Mouse (Mus musculus) thymus, postnatal 0 days (tissue): ENCODE measurements around the gene Pgpep1l. TPM values are rescaled to one million over a fixed set of nuclear protein-coding genes. Genes with fewer than 3 reads are reported as not detected.

Experiments
- DNase-seq: peaks from one replicate; pipeline ENCODE4 v3.0.0-alpha.2; 2015; ENCODE audit warnings: low spot score
- polyA plus RNA-seq: library from polyadenylated mRNA; unstranded; fragments of >200 nt; fragmentation: Nextera tagmentation; extraction: Ambion mirVana; gene quantifications from 2 replicates; pipeline ENCODE4 v1.2.1, GENCODE M21; 2015

The Pgpep1l gene
- polyA plus RNA-seq, 1 experiment from 2014 or later = 0.68 TPM

DNA sequence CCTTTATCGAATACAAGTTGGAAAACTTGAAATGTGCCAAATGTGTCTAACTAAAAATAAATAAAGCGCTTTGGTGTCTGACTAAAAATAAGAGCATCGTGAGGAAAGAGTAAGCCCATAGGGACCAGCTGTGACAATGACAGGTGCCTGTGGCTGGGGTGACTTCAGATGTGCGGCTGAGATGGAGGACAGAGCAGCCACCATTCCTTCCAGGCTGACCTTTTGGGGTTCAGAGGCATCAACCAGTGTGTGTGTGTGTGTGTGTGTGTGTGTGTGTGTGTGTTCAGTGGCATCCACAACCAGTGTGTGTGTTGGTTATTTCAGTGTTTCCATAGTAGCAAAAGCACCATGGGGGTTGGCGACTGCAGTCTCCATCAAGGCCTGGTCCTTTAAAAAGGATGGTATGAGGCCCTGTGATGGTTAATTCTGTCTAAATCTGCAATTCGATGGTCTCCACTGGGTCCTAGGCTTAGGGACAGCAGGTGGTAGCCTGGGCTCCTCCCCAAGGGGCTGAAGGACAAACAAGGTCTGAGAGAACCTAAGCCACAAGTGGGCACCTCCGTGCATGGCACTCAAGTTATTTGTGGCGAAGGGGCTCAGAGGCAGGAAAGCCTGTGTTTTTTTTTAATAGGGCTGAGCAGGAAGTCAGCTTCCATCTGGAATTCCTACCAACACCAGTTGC lies 546 bp downstream of the Pgpep1l start:
- DNase-seq = peak; percentile 63

DNA sequence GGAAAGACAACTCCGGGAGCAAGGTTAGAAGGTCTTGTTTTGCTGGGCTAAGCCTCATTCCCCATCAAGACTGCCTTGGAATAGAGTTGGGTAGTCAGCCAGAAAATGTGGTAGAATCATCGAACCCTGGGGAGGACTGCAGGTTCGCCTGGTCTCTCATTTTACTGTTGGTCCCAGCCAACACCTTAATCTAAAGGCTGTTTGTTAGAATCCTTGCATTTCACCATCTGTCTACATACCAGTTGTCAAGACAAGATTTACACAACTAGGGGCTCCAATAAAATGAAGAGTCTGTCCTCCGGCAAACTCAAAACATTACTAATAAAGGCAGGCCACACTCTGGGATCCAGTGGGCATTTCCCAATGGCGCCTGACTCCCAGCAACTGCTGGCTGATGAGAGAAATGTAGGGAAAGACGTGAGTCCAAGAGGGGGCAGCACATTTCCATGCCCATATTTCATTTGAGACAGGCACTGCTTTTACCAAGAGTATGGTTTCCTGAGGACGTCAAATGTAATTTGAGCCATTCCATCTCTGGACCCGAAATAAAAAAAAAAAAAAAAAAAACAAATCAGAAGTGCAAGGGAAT lies 1.3 kb downstream of the Pgpep1l start:
- no peak for DNase-seq

DNA sequence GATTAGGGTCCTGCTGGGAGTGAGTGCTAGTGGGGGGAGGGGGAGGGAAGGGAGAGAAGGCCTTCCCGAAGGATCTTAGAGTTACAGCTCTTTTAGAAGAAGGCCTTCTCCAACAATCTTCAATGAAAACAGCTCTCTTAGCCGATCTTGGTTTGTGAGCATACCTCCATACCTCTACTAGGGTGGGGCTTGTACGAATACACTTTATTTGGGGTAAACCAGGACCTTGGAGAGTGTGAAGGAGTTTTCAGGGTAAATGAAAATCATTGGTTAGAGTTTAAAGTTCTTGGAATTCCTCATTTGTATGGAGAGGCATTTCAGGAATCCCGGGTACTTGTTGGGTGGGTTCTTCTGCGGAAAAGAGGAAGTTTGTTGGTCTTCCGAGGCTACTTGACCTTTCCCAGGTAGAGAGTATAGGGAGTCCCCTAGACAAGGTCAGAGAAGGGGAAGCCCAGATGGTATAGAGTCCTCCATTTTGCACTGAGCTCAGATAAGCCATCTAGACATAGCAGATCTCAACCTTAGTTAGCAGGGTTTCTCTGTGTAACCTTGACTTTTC lies 4.4 kb downstream of the Pgpep1l start:
- DNase-seq = no peak

DNA sequence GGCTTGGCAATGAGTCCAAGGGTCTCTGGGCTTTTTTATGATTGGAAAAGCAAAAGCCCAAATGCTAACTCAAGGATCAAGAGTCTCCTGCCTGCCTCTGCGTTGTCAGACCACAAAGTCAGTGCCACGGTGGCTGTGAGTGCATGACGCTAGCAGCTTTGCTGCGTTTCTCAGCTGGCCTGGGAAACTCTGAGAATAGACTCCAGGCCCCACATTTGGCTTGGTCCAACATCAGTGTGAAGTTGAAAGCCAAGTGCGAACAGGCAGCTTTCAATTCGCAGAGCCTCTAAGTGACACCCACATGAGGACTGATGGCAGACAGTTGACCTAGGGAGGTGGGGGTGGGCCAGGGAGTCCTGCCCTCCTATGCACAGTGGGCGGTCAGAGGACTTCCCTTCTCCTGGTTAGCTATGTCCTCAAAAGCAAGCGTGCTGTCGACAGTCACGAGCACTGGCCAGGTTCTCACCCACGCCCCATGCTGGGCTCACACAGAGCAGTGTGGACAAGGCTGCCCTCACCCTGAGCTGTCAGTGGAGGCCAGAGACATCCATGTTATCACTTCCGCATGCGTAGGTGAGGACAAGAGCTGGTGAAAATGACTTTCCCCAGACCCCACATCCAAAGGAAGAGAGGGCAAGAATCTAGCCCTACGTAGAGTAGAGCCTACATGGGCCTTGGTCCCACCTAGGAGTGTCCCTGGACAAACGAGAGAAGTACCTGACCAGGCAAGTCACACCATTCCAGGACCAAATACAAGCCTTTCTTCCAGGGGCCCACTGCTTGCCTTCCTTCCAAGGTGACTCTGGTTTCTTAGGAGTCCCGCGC lies 5.5 kb downstream of the Pgpep1l start:
- DNase-seq = peak; percentile 33

DNA sequence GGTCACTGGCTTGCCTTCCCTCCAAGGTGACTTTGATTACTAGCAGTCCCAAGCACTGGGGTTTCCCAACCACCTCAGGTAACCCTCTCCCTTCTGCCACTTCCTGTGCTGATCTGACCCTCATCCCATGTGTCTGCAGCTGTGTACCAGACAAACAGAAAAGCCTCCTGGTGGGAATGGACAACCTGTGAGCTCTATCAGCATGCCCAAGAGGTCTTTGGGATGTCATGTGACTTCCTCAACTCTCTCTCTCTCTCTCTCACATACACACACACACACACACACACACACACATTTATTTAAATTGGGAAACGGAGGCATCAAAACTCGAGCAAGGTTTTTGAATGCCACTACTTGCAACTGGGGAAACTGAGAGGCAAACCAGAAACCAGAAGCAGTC lies 6.3 kb downstream of the Pgpep1l start:
- no peak for DNase-seq

DNA sequence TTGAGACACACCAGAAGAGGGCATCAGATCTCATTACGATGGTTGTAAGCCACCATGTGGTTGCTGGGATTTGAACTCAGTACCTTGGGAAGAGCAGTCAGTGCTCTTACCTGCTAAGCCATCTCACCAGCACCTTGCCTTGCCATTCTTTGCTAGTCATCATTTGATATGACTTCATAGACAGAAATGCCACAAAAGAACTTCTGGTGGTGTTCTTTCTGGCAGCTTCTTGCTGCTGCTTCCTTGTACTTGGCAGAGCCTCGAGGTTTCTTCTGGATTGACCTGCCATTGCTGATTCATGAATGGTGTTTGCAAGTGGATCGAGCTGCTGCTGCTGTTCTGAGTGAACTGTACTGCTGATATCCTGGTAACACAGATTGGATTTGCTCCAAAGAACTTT lies 13.1 kb downstream of the Pgpep1l start:
- DNase-seq = no peak

DNA sequence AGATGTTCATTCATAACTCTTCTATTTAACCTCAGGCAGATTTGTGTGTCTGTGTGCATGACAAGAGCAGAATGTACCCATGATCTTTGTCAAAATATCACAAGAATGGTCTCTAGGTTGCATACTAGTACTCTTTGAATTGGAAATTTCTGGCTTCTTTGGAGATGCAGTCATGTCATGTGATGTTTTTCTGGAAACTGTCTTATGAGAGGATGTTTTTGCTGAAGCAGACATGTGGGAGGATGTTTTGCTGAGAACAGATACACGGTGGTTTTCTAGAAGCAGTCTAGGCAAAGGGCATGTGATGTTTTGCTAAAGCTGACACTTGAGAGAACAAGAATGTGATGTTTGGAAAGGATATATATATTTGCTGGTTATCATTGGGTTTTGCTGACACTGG lies 13.6 kb downstream of the Pgpep1l start:
- no peak for DNase-seq

DNA sequence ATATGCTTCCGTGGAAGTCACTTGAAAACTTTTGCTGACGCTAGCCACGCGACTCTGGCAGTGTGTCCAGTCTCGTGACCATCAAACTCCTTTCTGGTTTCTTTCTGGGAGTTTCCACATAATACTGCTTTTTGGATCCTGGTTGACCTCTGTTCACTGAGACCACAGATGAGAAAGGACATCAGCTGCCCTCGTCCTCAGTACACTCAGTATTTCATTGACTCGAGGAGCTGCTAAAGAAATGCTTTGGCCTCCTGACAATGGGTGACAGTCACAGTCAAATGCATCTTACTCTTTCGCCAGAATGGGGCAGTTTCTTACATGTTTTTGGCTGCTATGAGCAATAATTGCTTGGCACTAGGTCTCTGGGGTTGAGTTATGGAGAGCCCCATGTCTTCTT lies 17.8 kb downstream of the Pgpep1l start:
- DNase-seq = no peak

DNA sequence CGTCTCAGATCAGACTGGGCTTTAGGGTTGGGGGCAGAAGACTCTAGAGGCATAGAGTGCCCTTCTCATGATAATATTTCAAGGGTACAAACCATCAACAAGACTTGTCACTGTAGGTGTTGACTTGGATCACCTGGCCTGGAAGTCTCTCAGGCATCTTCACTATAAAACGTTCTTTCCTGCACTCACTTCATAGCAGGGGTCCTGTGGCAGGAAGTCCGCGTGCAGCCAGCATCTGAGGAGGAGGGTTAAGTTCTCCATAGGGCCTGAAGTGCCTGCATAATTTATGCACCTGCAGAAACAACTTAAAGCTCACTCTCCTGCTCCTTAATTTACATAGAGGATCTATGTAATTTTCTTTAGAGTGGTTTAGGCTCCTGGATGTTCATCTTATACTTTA lies 18.4 kb downstream of the Pgpep1l start:
- DNase-seq = no peak

DNA sequence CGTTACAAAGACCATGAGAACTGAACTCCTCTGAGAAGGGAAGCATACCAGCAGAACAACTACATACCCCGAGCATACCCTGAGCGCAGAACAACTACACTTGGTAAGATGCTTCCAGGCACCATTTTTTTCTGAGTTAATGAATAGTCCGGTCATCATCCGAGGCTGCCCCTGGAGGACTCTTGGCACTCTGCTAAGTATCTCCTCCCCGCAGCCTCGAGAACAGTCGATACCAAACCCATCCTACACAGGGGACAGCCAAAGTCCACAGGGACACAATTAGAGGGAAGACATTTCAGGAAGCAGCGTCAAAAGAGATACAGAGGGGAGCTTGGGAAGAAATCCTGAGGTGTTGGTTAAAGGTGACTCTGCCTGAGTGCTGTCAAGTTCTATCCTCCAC lies 22.8 kb downstream of the Pgpep1l start:
- no peak for DNase-seq

DNA sequence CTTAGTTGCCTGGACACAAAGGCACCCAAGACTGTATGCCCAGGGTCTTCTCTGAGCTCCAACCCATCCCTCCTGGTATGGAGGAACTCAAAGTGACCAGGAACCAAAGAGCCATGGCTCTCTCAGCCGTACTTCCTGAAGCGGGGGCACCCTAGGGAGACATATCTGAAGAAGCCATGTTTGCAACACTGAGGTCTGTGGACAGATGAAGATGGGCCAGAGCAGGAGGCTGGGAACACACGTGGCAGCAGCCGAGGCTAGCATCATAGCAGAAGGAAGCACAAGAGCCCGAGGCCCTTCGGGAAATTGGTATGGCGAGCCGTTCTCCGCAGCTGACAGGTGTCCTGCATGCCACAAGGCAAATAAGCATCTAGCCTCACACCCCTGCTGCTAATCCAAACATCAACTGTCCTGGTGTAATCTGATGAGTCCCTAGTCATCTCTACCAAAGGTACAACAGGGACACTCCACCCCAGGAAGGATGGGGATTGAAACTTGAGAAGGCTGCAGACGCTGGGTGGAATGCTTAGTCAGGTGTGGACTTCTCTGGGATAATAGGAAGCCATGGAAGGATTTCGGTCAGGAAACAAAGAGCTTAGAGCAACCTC lies 24.7 kb downstream of the Pgpep1l start:
- no peak for DNase-seq

DNA sequence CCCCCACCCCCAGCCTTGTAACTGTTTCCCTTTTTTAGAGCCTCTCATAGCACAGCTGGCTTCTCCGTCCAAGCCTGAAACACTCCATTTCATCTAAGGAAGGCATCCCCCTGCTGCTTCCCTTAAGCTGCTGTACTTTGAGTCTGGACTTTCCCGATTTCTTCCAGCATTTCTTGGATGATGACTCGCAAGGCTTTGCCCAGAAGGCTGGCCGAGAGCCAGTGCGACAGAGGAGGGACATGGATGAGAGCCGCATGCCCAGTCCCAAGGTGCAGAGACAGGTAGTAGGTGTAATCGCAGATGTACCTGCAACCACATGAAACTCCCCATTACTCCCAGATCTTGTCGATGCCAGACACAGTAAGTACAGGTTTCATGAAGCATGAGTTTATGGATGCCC lies 27.2 kb downstream of the Pgpep1l start:
- DNase-seq = no peak

DNA sequence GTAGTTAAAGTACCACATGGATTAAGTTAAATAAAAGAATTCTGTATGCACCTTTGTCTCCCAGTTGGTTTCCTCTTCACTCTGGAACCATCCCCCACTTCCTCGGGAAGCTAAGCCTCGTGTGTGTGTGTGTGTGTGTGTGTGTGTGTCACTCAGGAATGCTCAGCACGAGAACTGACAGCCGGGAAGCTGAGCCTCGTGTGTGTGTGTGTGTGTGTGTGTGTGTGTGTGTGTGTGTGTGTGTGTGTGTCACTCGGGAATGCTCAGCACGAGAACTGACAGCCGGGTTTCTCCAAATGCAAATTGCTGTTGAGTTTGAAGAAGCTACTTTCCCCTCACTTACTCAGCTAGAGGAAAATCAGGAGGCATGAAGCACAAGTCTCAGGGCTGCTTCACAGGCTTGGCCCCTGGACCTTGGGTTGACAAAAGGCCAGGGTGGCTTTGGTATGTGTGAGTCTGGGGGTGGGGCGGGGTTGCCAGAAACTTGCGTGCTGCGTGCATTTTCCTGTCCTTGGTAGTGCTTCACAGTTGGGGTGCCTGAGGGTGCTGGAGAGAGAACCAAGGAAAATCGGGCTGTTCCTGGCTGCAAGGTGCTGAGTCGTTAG lies 30.3 kb downstream of the Pgpep1l start:
- no peak for DNase-seq

DNA sequence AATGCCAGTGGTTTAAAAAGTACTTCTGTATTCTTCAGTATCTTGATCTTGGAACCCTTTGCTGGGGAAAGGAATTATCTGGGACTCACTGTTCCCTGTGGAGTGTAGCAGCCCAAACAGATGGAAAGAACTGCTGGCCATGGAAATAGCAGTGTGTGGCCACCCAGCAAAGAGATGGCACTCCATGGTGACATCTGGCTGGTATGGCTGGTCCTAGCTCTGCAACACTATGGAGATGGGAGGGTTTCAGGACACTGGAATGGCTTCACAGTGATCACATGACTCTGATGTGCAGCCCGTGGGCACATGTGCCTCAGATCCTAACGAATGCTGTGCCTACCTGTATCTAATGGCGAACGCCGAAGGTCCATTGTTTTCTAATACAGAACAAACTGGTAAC lies 31.5 kb downstream of the Pgpep1l start:
- DNase-seq = no peak

DNA sequence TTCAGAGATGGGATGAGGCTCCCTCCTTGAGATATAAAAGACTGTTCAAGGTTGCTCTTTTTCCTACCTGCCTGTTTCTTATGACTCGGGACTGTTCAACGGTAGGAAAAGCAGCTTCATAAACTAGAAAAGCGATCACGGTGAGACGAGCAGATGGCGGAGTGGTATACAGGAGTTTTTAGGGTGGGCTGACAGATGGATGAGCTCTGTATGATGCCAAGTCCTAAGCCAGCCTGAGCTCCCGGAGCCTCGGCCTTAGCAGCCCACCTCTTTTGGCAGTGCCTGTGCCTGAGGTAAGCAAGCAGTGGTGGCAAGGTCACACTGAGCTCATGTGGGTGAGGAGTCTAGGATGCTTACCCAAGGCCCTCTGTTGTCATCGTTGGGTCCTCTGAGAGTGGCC lies 33.2 kb downstream of the Pgpep1l start:
- no peak for DNase-seq

DNA sequence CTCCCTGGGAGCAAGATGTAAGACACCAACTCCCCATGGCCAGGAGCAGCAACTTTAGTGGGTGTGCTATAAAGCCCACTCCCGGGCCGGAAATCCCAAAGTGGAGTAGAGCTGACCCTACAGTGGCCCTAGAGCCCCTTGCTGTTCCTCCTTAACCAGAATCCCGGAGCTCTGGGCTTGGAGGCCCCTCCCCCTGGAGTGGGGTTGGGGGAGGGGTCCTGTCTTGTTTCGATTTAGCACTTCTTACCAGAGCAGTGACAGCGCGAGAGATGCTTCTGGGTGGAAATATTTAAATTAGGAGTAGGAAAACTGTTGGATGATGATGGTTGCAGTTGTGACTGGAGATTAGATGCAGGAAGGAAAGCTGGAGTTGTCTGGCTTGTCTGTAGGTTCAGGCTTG lies 35.5 kb downstream of the Pgpep1l start:
- no peak for DNase-seq

DNA sequence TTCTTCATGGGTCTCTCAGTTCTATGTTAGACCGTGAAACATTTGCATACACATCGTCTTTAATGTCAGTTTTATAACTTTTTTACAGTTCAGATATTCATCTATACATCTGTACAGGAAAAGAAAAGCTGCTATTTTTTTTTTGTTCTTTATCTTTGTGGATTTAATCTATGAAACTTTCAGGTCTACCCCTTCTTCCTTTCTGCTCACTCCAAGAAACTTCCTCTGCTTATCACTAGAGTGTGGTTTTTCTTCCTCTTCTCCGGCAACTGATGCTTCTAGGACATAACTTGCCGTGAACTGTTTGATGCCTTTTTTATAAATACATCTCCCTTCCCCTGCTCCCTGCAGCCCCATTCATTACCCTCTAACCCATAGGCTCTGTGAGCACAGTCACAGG lies 36.4 kb downstream of the Pgpep1l start:
- DNase-seq = no peak

DNA sequence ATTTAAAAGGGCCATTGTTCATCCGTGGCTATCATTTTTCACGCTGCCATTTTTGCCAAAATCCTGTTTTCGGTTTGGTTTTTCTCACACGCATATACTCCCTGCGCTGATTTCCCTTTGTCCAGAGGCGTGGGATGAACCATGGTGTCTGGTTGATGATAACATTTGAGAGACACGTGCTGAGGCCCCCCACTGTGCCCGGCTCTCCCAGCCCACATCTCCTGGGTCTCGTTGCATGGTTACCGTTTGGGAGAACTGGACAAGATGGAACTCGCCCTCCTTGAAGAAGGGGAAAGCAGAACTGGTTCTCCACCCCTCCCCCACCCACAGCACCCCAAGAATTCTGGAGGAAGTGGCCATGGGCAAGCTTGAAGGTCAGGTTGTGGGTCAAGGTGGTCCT lies 37.0 kb downstream of the Pgpep1l start:
- no peak for DNase-seq

DNA sequence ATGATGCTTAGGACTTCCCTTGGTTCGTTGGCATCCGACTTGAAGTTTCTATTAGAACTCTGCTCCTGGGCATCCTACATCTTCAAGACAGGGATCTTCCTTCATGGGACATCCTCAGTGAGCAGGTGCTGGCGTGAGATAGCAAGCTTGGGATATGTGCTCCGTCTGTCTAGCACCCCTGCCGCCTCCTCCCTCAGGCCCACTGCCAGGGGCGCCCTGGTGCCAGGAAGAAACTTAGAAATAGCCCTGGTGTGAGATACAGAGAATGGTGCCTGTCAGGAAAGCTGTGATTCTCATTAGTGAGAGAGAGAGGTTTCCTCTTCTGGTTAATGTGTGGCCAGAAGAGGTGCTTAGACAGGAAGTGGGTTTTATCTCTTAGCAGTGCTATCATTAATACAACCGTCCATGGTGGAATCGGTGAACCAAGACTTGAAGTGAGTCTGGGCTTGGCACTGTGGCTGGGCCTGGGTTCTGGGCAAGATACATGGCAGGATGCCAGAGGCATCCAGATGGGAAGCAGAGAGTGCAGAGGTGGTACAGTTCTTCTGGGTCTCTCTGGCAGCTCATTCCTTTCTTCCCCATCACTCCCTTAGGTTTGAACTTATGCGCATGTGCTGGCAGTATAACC lies 38.5 kb downstream of the Pgpep1l start:
- no peak for DNase-seq

DNA sequence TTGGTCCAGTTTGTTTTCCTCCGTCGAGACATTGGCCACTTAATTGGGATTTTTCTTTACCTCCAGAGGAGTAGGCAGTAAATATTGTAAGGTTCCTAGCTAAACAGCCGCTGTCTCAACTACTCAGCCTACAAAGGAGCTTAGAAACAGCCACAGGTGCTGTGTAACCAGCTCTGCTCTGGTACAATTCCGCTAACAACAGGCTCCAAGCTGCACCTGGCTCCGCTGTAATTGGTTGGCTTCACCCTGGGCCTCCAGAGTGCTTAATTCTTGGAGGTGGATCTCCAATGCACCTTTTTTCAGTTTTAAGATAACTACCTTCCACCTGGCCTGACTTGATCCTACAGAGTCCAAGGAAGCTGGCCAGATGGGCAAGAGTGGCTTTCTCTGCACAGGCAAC lies 40.0 kb downstream of the Pgpep1l start:
- DNase-seq = peak; percentile 81

DNA sequence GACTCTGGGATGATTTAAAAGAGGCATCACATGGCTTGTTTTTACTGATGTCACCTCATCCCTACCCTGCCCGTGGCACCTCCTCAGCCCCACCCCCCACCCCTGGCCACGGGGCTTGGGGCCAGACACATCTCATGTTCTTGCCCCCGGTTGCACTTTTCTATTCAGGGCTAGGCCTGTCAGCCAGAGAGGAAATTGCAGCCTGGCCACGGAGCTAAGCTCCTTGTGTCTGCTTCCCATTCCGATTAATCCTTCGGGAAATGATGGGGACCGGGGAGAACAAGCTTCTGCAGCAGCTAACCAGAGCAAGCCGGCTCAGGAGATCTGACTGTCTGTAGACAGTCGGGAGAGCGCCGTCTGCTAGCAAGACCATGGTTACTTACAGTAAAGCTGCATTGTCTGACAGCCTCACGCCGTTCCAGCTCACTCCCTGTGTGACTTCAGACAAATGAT lies 40.7 kb downstream of the Pgpep1l start:
- peak; percentile 31 for DNase-seq
